Comparison of ENCODE assay signal across 17 mouse cellular contexts in genomic region chr15:66461916-66462315, GRCm38 (mm10). TPM values are rescaled to one million over a fixed set of nuclear protein-coding genes. Genes with fewer than 3 reads are reported as not detected.
DNase-seq lines count a peak whose midpoint lies in the region; ATAC-seq and TF ChIP-seq lines count a peak whose summit lies in the region.
"Had no signal": no experiment of that assay in that cellular context is flagged by ENCODE, and none has a peak within 500 bp of the region (broad histone marks: within the 10 kb centered on the region; RNA-seq: fewer than 3 reads in every experiment).

No protein-coding gene starts in this region.

- DNase-seq in A20 (ENCODE audit: low read depth, low spot score) (peak; percentile 38), MEL (ENCODE audit: low read depth, low spot score) (no peak)
- DNase-seq in induced T-regulatory cell, adult 2 months (ENCODE audit: low read depth), result peak; percentile 80
- DNase-seq in layer of hippocampus, adult 8-10 months (ENCODE audit: low spot score in 2 of 2), result no peak
- no peak for DNase-seq in left cerebral cortex, postnatal 4 days
- DNase-seq: heart, adult 11 months; kidney, postnatal 25 days had no signal

- peak; percentile 22 for TF ChIP-seq RAD21 in MEL (IDR thresholded peaks at IDR 0.05; ENCODE audit: low read depth, low read length)

- ATAC-seq in intestine, postnatal 0 days, result no peak
- ATAC-seq in intestine, embryonic 15.5 days, result no peak
- ATAC-seq in erythroid progenitor cell, adult 5-6 weeks (replicated peaks; ENCODE audit: low FRiP score, poor library complexity, severe bottlenecking), result no peak
- ATAC-seq: lung, postnatal 0 days had no signal

- no peak overlapping the region for H3K9ac ChIP-seq in intestine, postnatal 0 days (ENCODE audit: low read depth, low read length)
- no peak overlapping the region for H3K9ac ChIP-seq in intestine, embryonic 15.5 days
- H3K9ac ChIP-seq in MEL (ENCODE audit: control insufficient read depth, low read depth, low read length, poor library complexity, severe bottlenecking), result no peak overlapping the region
- H3K9ac ChIP-seq: hindbrain, embryonic 15.5 days had no signal

- H3K79me2 ChIP-seq in MEL (ENCODE audit: control insufficient read depth, insufficient read depth, low read length, poor library complexity), result no peaks in the 10 kb centered on the region

- H3K4me3 ChIP-seq in intestine, postnatal 0 days (ENCODE audit: low read depth, low read length), result no peak overlapping the region
- H3K4me3 ChIP-seq in intestine, embryonic 15.5 days (replicated peaks), result no peak overlapping the region
- H3K4me3 ChIP-seq in MEL (ENCODE audit: control insufficient read depth in 1 of 2, insufficient read depth in 1 of 2, low read depth in 2 of 2, low read length in 2 of 2), result no peak overlapping the region
- H3K4me3 ChIP-seq: erythroblast, embryonic 14.5 days; hindbrain, embryonic 15.5 days; myocyte had no signal

- TF ChIP-seq CTCF in intestine, postnatal 0 days (IDR thresholded peaks at IDR 0.05; ENCODE audit: low read depth), result peak; percentile 15; the same call in 1 of the 2 replicates
- peak in 2 of 3 experiments; percentile 19 to 31; a peak in 2 of 6 replicates for TF ChIP-seq CTCF in MEL (IDR thresholded peaks at IDR 0.05 in 2 of 3, conservative IDR thresholded peaks at IDR 0.05 in 1 of 3; ENCODE audit: control insufficient read depth in 1 of 3, insufficient read depth in 1 of 3, low read depth in 2 of 3, low read length in 3 of 3, poor library complexity in 1 of 3, severe bottlenecking in 1 of 3)

- H3K4me2 ChIP-seq in intestine, postnatal 0 days (replicated peaks; ENCODE audit: low read depth), result no peak overlapping the region
- H3K4me2 ChIP-seq in intestine, embryonic 15.5 days (replicated peaks), result no peak overlapping the region
- H3K4me2 ChIP-seq: hindbrain, embryonic 15.5 days; midbrain, embryonic 11.5 days had no signal

- no peaks in the 10 kb centered on the region for H3K4me1 ChIP-seq in intestine, postnatal 0 days (replicated peaks; ENCODE audit: control insufficient read depth, insufficient read depth, low read length)
- H3K4me1 ChIP-seq in intestine, embryonic 15.5 days (replicated peaks), result no peaks in the 10 kb centered on the region
- H3K4me1 ChIP-seq in MEL (ENCODE audit: control insufficient read depth in 1 of 2, insufficient read depth in 2 of 2, low read length in 2 of 2), result no peaks in the 10 kb centered on the region
- H3K4me1 ChIP-seq: hindbrain, embryonic 15.5 days had no signal

- H3K27me3 ChIP-seq in intestine, postnatal 0 days (replicated peaks; ENCODE audit: control insufficient read depth, insufficient read depth, low read length), result no peaks in the 10 kb centered on the region
- no peaks in the 10 kb centered on the region for H3K27me3 ChIP-seq in intestine, embryonic 15.5 days (replicated peaks)
- peaks cover 0 to 4% of the 10 kb centered on the region in 2 experiments; a peak in 2 of 4 replicates for H3K27me3 ChIP-seq in MEL (ENCODE audit: control insufficient read depth in 1 of 2, insufficient read depth in 2 of 2, low read length in 2 of 2)
- H3K27me3 ChIP-seq: hindbrain, embryonic 15.5 days had no signal

- intact Hi-C loops in left cerebral cortex, postnatal 4 days (cut with DNase I), result no loop called here

- TF ChIP-seq POLR2A in MEL (IDR thresholded peaks at IDR 0.05; ENCODE audit: control insufficient read depth in 1 of 2, insufficient read depth in 1 of 2, low read depth in 1 of 2, low read length in 2 of 2, poor library complexity in 1 of 2), result no peak

- no peak overlapping the region for H3K27ac ChIP-seq in intestine, postnatal 0 days (ENCODE audit: low read depth, low read length)
- no peak overlapping the region for H3K27ac ChIP-seq in intestine, embryonic 15.5 days
- H3K27ac ChIP-seq in MEL (ENCODE audit: control insufficient read depth, low read depth, low read length), result no peak overlapping the region
- H3K27ac ChIP-seq: hindbrain, embryonic 15.5 days had no signal

- H3K9me3 ChIP-seq in intestine, postnatal 0 days (ENCODE audit: control insufficient read depth), result no peaks in the 10 kb centered on the region
- no peaks in the 10 kb centered on the region for H3K9me3 ChIP-seq in intestine, embryonic 15.5 days
- H3K9me3 ChIP-seq in MEL (replicated peaks; ENCODE audit: insufficient read depth, low read length), result no peaks in the 10 kb centered on the region
- H3K9me3 ChIP-seq: hindbrain, embryonic 15.5 days had no signal

- TF ChIP-seq EP300 in MEL (IDR thresholded peaks at IDR 0.05; ENCODE audit: low read depth in 1 of 2, low read length in 2 of 2), result no peak

- no peaks in the 10 kb centered on the region for H3K36me3 ChIP-seq in intestine, postnatal 0 days (ENCODE audit: control insufficient read depth, insufficient read depth)
- no peaks in the 10 kb centered on the region for H3K36me3 ChIP-seq in intestine, embryonic 15.5 days
- H3K36me3 ChIP-seq in MEL (ENCODE audit: control insufficient read depth in 1 of 2, insufficient read depth in 2 of 2, low read length in 2 of 2), result no peaks in the 10 kb centered on the region
- H3K36me3 ChIP-seq: hindbrain, embryonic 15.5 days had no signal

TF ChIP-seq in MEL, 35 proteins besides CTCF, POLR2A, EP300 and RAD21:
- TF ChIP-seq MXI1 (IDR thresholded peaks at IDR 0.05; ENCODE audit: low read depth, low read length) (no peak), MAX (IDR thresholded peaks at IDR 0.05; ENCODE audit: low read length) (no peak), JUND (IDR thresholded peaks at IDR 0.05; ENCODE audit: low read depth, low read length) (no peak), TBP (IDR thresholded peaks at IDR 0.05; ENCODE audit: low read depth, low read length) (no peak), HCFC1 (IDR thresholded peaks at IDR 0.05; ENCODE audit: low read depth, low read length) (no peak), MYC (IDR thresholded peaks at IDR 0.05; ENCODE audit: low read depth, low read length) (no peak), CHD1 (IDR thresholded peaks at IDR 0.05; ENCODE audit: low read depth, low read length) (no peak), POLR2AphosphoS2 (IDR thresholded peaks at IDR 0.05; ENCODE audit: low read length) (no peak), TAL1 (IDR thresholded peaks at IDR 0.05; ENCODE audit: low read length) (no peak), ELF1 (IDR thresholded peaks at IDR 0.05; ENCODE audit: low read depth, low read length) (no peak), E2F4 (IDR thresholded peaks at IDR 0.05; ENCODE audit: borderline replicate concordance, low read depth, low read length) (no peak)

RNA-seq across cellular contexts. Expression of gene Lrrc6, which starts 38.8 kb away (rescaled TPM):
- polyA plus RNA-seq in intestine, postnatal 0 days (2015; fragmentation: Nextera tagmentation; extraction: Ambion mirVana), result 0.12 TPM in 1 of 2 replicates, not detected in the other
- not detected in 2 replicates for polyA plus RNA-seq in intestine, embryonic 15.5 days (2015; fragmentation: Nextera tagmentation; extraction: Ambion mirVana)
- not detected in 2 replicates for total RNA-seq in MEL (2012; rRNA removed)
- polyA plus RNA-seq in MEL (2012; ENCODE audit: insufficient read depth in 1 of 2, insufficient read length in 2 of 2, low read depth in 1 of 2, low replicate concordance in 2 of 2, missing spikeins in 1 of 2), result not detected
- total RNA-seq in layer of hippocampus, adult 8-10 months (2022), result 1 to 10 TPM; 3.2 to 5.2 (median 4.3) TPM
- total RNA-seq in left cerebral cortex, postnatal 4 days (2021), result 1 to 10 TPM; 1.1 to 1.2 TPM
- not detected in 2 replicates for total RNA-seq in erythroid progenitor cell, adult 5-6 weeks (2015; ENCODE audit: low replicate concordance)
- not detected in 2 replicates for total RNA-seq in erythroid progenitor cell, adult 5-6 weeks (2017; ENCODE audit: low replicate concordance)
- total RNA-seq: liver, adult 2 months had no signal
- polyA plus RNA-seq: erythroblast, embryonic 14.5 days; liver, adult 2 months; small intestine, adult 2 months had no signal

Comparison
In these comparisons a context has a peak if more than half of its experiments do, and no peak if none do; other contexts are left out.
1. DNase-seq: peak in A20 (single experiment) and induced T-regulatory cell, adult 2 months (single experiment); none in MEL (single experiment), layer of hippocampus, adult 8-10 months (0 of 2) and left cerebral cortex, postnatal 4 days (single experiment).